Mouse (Mus musculus) ES-Bruce4 (cell line): Measurements from ENCODE around the gene Cemip2. TPM values are rescaled to one million over a fixed set of nuclear protein-coding genes. Genes with fewer than 3 reads are reported as not detected.

Source experiments
- H3K27ac ChIP-seq: 2 replicates; pipeline ENCODE4 v1.5.1; 2012; ENCODE audit warnings: low read length, inconsistent platforms; ENCODE audit not compliant: insufficient read depth
- H3K27me3 ChIP-seq: 2 replicates; pipeline ENCODE4 v1.6.1; 2012; ENCODE audit warnings: mild to moderate bottlenecking, low read length, inconsistent platforms; ENCODE audit not compliant: control insufficient read depth, poor library complexity, insufficient read depth, severe bottlenecking
- H3K36me3 ChIP-seq: 2 replicates; pipeline ENCODE4 v1.6.1; 2012; ENCODE audit warnings: inconsistent platforms, mild to moderate bottlenecking, low read length, moderate library complexity; ENCODE audit not compliant: control insufficient read depth, poor library complexity, insufficient read depth, severe bottlenecking
- H3K4me1 ChIP-seq: one replicate; pipeline ENCODE4 v1.8.1; 2011; ENCODE audit warnings: low read length; ENCODE audit not compliant: control insufficient read depth, insufficient read depth
- H3K4me3 ChIP-seq: 2 replicates; pipeline ENCODE4 v1.5.1; 2011; ENCODE audit warnings: low read depth, mild to moderate bottlenecking, low read length
- H3K9ac ChIP-seq: 2 replicates; pipeline ENCODE4 v1.6.1; 2012; ENCODE audit warnings: low read depth, mild to moderate bottlenecking, inconsistent platforms; ENCODE audit not compliant: poor library complexity, severe bottlenecking
- H3K9me3 ChIP-seq: replicated peaks from 2 replicates; pipeline ENCODE4 v1.6.1; 2012; ENCODE audit warnings: mild to moderate bottlenecking, low read length, inconsistent platforms; ENCODE audit not compliant: control insufficient read depth, poor library complexity, insufficient read depth, severe bottlenecking
- CTCF ChIP-seq: IDR thresholded peaks from one replicate; pipeline ENCODE4 v1.8.1; 2011; ENCODE audit warnings: low read depth, low read length
- EP300 ChIP-seq: IDR thresholded peaks from 2 replicates; pipeline ENCODE4 v1.6.1; 2011; ENCODE audit warnings: low read depth, low read length; ENCODE audit not compliant: insufficient read depth
- POLR2A ChIP-seq: IDR thresholded peaks from one replicate; pipeline ENCODE4 v1.8.1; 2011; ENCODE audit warnings: low read length; ENCODE audit not compliant: insufficient read depth
- polyA plus RNA-seq: library from polyadenylated mRNA; stranded (reverse); fragments of >200 nt; gene quantifications from 2 replicates; pipeline ENCODE4 v1.2.4, GENCODE M21; 2011; ENCODE audit warnings: low read depth; ENCODE audit not compliant: missing spikeins, insufficient read depth, insufficient read length

Cemip2 gene
- polyA plus RNA-seq, 1 experiment, result 43.1 TPM

- no peaks in the 10 kb centered on the region for H3K27me3 ChIP-seq
- no peak overlapping the region for H3K27ac ChIP-seq
- no peak overlapping the region for H3K4me3 ChIP-seq
- H3K4me1 ChIP-seq, result peaks cover 2% of the 10 kb centered on the region
- no peak overlapping the region for H3K9ac ChIP-seq
- peaks cover 34% of the 10 kb centered on the region for H3K36me3 ChIP-seq
- TF ChIP-seq POLR2A (no peak), EP300 (no peak), CTCF (no peak)
- 0 out of 2 replicates have a peak, but pooled peaks cover 3% of the 10 kb centered on the region for H3K9me3 ChIP-seq
Measured at GRCm38 (mm10) chr19:21820126-21820525, 42.0 kb downstream of the Cemip2 start.

- no peak overlapping the region for H3K9ac ChIP-seq
- 0 out of 2 replicates have a peak, but pooled peaks cover 3% of the 10 kb centered on the region for H3K9me3 ChIP-seq
- H3K36me3 ChIP-seq, result peaks cover 38% of the 10 kb centered on the region
- no peak overlapping the region for H3K27ac ChIP-seq
- H3K4me3 ChIP-seq, result no peak overlapping the region
- TF ChIP-seq POLR2A (no peak), CTCF (no peak), EP300 (no peak)
- peaks cover 2% of the 10 kb centered on the region for H3K4me1 ChIP-seq
- H3K27me3 ChIP-seq, result no peaks in the 10 kb centered on the region
Measured at GRCm38 (mm10) chr19:21821877-21822276, 43.7 kb downstream of the Cemip2 start.

GRCm38 (mm10) chr19:21824146-21824545 lies 46.0 kb downstream of the Cemip2 start:
- H3K36me3 ChIP-seq, result peaks cover 38% of the 10 kb centered on the region
- H3K4me1 ChIP-seq, result no peaks in the 10 kb centered on the region
- no peak overlapping the region for H3K27ac ChIP-seq
- no peak overlapping the region for H3K9ac ChIP-seq
- H3K27me3 ChIP-seq, result no peaks in the 10 kb centered on the region
- H3K9me3 ChIP-seq, result 0 out of 2 replicates have a peak, but pooled peaks cover 3% of the 10 kb centered on the region
- no peak overlapping the region for H3K4me3 ChIP-seq
- TF ChIP-seq CTCF (no peak), POLR2A (no peak), EP300 (no peak)

GRCm38 (mm10) chr19:21825128-21825885 lies 47.2 kb downstream of the Cemip2 start:
- TF ChIP-seq POLR2A (no peak), EP300 (no peak), CTCF (no peak)
- Histone ChIP-seq H3K27me3 (no peaks in the 10 kb centered on the region), H3K4me1 (no peaks in the 10 kb centered on the region), H3K9ac (no peak overlapping the region), H3K27ac (no peak overlapping the region), H3K9me3 (0 out of 2 replicates have a peak, but pooled peaks cover 3% of the 10 kb centered on the region), H3K4me3 (no peak overlapping the region), H3K36me3 (peaks cover 43% of the 10 kb centered on the region)

- Histone ChIP-seq H3K27ac (no peak overlapping the region), H3K36me3 (peaks cover 60% of the 10 kb centered on the region)
Measured at GRCm38 (mm10) chr19:21833416-21833992, 55.4 kb downstream of the Cemip2 start.

GRCm38 (mm10) chr19:21834952-21835351 lies 56.8 kb downstream of the Cemip2 start:
- peaks cover 50% of the 10 kb centered on the region for H3K36me3 ChIP-seq
- no peak for TF ChIP-seq CTCF
- no peak for TF ChIP-seq POLR2A
- no peak for TF ChIP-seq EP300

More at GRCm38 (mm10) chr19:21833416-21833992, 55.4 kb downstream of the Cemip2 start:
- Histone ChIP-seq H3K4me1 (no peaks in the 10 kb centered on the region), H3K27me3 (no peaks in the 10 kb centered on the region), H3K4me3 (no peak overlapping the region), H3K9me3 (no peaks in the 10 kb centered on the region; the same call in 1 of the 2 replicates), H3K9ac (no peak overlapping the region)
- TF ChIP-seq POLR2A (no peak), EP300 (no peak), CTCF (no peak)

More at GRCm38 (mm10) chr19:21834952-21835351, 56.8 kb downstream of the Cemip2 start:
- Histone ChIP-seq H3K27ac (no peak overlapping the region), H3K4me3 (no peak overlapping the region), H3K9ac (no peak overlapping the region), H3K27me3 (no peaks in the 10 kb centered on the region), H3K9me3 (no peaks in the 10 kb centered on the region; the same call in 1 of the 2 replicates), H3K4me1 (no peaks in the 10 kb centered on the region)
